Mouse (Mus musculus): ENCODE data around the gene Fam71f1. TPM values are rescaled to one million over a fixed set of nuclear protein-coding genes. Genes with fewer than 3 reads are reported as not detected.

Fam71f1 gene
- not detected in 2 replicates for polyA plus RNA-seq (2015; fragmentation: Nextera tagmentation; extraction: Ambion mirVana)

- ATAC-seq (ENCODE audit: insufficient read depth) = no peak
- no peaks in the 10 kb centered on the region for H3K4me1 ChIP-seq (replicated peaks)
- 34% methylated on average over 5 of the region's 5 CpGs for WGBS (ENCODE audit: insufficient replicate concordance)
- no peak within 1 kb of the TSS for H3K27ac ChIP-seq (replicated peaks)
- H3K27me3 ChIP-seq = no peaks in the 10 kb centered on the region
- H3K4me3 ChIP-seq (replicated peaks) = no peak within 1 kb of the TSS
- no peak within 1 kb of the TSS for H3K9ac ChIP-seq
- no peaks in the 10 kb centered on the region for H3K36me3 ChIP-seq (replicated peaks)
- H3K4me2 ChIP-seq = no peak within 1 kb of the TSS
- no peaks in the 10 kb centered on the region for H3K9me3 ChIP-seq (replicated peaks)
These were observed at the start of gene Fam71f1 for GRCm38 (mm10) chr6:29318879-29319278. Fam71f1 (plus strand) TSS chr6:29319140.

GRCm38 (mm10) chr6:29270961-29271360, 48.0 kb upstream of the Fam71f1 start:
- ATAC-seq (ENCODE audit: insufficient read depth) = 0 out of 2 replicates have a peak, but pooled peaks have one; percentile 4
- 2% methylated on average over 8 of the region's 8 CpGs for WGBS (ENCODE audit: insufficient replicate concordance)

GRCm38 (mm10) chr6:29272312-29273072, 46.4 kb upstream of the Fam71f1 start, which contains the start of gene Hilpda:
Hilpda (plus strand) TSS chr6:29272488.
- WGBS (ENCODE audit: insufficient replicate concordance) = under 1% methylated on average over 46 of the region's 46 CpGs
- Histone ChIP-seq H3K9ac (peak within 1 kb of the TSS; percentile 73), H3K9me3 (replicated peaks) (no peaks in the 10 kb centered on the region), H3K27ac (replicated peaks) (peak within 1 kb of the TSS; percentile 80), H3K36me3 (replicated peaks) (peaks cover 13% of the 10 kb centered on the region; the same call in 1 of the 2 replicates), H3K4me1 (replicated peaks) (peaks cover 21% of the 10 kb centered on the region), H3K27me3 (peaks cover 12% of the 10 kb centered on the region), H3K4me3 (replicated peaks) (peak within 1 kb of the TSS; percentile 71), H3K4me2 (peak within 1 kb of the TSS; percentile 89)
- ATAC-seq (ENCODE audit: insufficient read depth) = peak; percentile 89

More at GRCm38 (mm10) chr6:29270961-29271360, 48.0 kb upstream of the Fam71f1 start:
- Histone ChIP-seq H3K4me3 (replicated peaks) (no peak overlapping the region), H3K9ac (no peak overlapping the region), H3K9me3 (replicated peaks) (no peaks in the 10 kb centered on the region), H3K4me2 (peak overlapping the region; percentile 42), H3K36me3 (replicated peaks) (peaks cover 13% of the 10 kb centered on the region; the same call in 1 of the 2 replicates), H3K4me1 (replicated peaks) (peaks cover 21% of the 10 kb centered on the region), H3K27ac (replicated peaks) (peak overlapping the region; percentile 68), H3K27me3 (peaks cover 12% of the 10 kb centered on the region)

GRCm38 (mm10) chr6:29276746-29277145, 42.2 kb upstream of the Fam71f1 start:
- H3K27ac ChIP-seq (replicated peaks) = no peak overlapping the region
- 76% methylated on average over 5 of the region's 5 CpGs for WGBS (ENCODE audit: insufficient replicate concordance)
- H3K27me3 ChIP-seq = no peaks in the 10 kb centered on the region
- no peak overlapping the region for H3K4me2 ChIP-seq
- no peak for ATAC-seq (ENCODE audit: insufficient read depth)
- peaks cover 23% of the 10 kb centered on the region for H3K4me1 ChIP-seq (replicated peaks)
- no peaks in the 10 kb centered on the region for H3K9me3 ChIP-seq (replicated peaks)
- H3K4me3 ChIP-seq (replicated peaks) = no peak overlapping the region
- peaks cover 13% of the 10 kb centered on the region; the same call in 1 of the 2 replicates for H3K36me3 ChIP-seq (replicated peaks)
- no peak overlapping the region for H3K9ac ChIP-seq

- Histone ChIP-seq H3K27me3 (no peaks in the 10 kb centered on the region), H3K4me3 (replicated peaks) (no peak overlapping the region), H3K9me3 (replicated peaks) (no peaks in the 10 kb centered on the region), H3K4me1 (replicated peaks) (peaks cover 9% of the 10 kb centered on the region), H3K36me3 (replicated peaks) (peaks cover 13% of the 10 kb centered on the region; the same call in 1 of the 2 replicates), H3K4me2 (no peak overlapping the region), H3K9ac (no peak overlapping the region), H3K27ac (replicated peaks) (no peak overlapping the region)
- ATAC-seq (ENCODE audit: insufficient read depth) = peak; percentile 52
- WGBS (ENCODE audit: insufficient replicate concordance) = 22% methylated on average over 8 of the region's 8 CpGs
These were observed 40.2 kb upstream of the Fam71f1 start for GRCm38 (mm10) chr6:29278513-29279267.

- peaks cover 13% of the 10 kb centered on the region; the same call in 1 of the 2 replicates for H3K36me3 ChIP-seq (replicated peaks)
- no peaks in the 10 kb centered on the region for H3K9me3 ChIP-seq (replicated peaks)
- H3K9ac ChIP-seq = no peak within 1 kb of the TSS
- ATAC-seq (ENCODE audit: insufficient read depth) = no peak
- no peak within 1 kb of the TSS for H3K27ac ChIP-seq (replicated peaks)
- no peak within 1 kb of the TSS for H3K4me3 ChIP-seq (replicated peaks)
- no peak within 1 kb of the TSS for H3K4me2 ChIP-seq
- H3K4me1 ChIP-seq (replicated peaks) = peaks cover 6% of the 10 kb centered on the region; the same call in 1 of the 2 replicates
- H3K27me3 ChIP-seq = no peaks in the 10 kb centered on the region
- 73% methylated on average over 8 of the region's 8 CpGs for WGBS (ENCODE audit: insufficient replicate concordance)
These were observed 39.6 kb upstream of the Fam71f1 start, which contains the start of gene Fam71f2 for GRCm38 (mm10) chr6:29279293-29279692. Fam71f2 (plus strand) TSS chr6:29279593.

GRCm38 (mm10) chr6:29280671-29281070, 38.3 kb upstream of the Fam71f1 start:
- no peaks in the 10 kb centered on the region for H3K27me3 ChIP-seq
- H3K9ac ChIP-seq = no peak overlapping the region
- H3K4me3 ChIP-seq (replicated peaks) = no peak overlapping the region
- H3K27ac ChIP-seq (replicated peaks) = no peak overlapping the region
- H3K36me3 ChIP-seq (replicated peaks) = 0 out of 2 replicates have a peak, but pooled peaks cover 3% of the 10 kb centered on the region
- WGBS (ENCODE audit: insufficient replicate concordance) = 60% methylated on average over 7 of the region's 7 CpGs
- peaks cover 6% of the 10 kb centered on the region; the same call in 1 of the 2 replicates for H3K4me1 ChIP-seq (replicated peaks)
- no peak for ATAC-seq (ENCODE audit: insufficient read depth)
- no peaks in the 10 kb centered on the region for H3K9me3 ChIP-seq (replicated peaks)
- no peak overlapping the region for H3K4me2 ChIP-seq

GRCm38 (mm10) chr6:29286870-29287269, 32.1 kb upstream of the Fam71f1 start:
- 34% methylated on average over 7 of the region's 7 CpGs for WGBS (ENCODE audit: insufficient replicate concordance)
- Histone ChIP-seq H3K4me3 (replicated peaks) (no peak overlapping the region), H3K36me3 (replicated peaks) (no peaks in the 10 kb centered on the region), H3K4me1 (replicated peaks) (no peaks in the 10 kb centered on the region), H3K4me2 (no peak overlapping the region), H3K9me3 (replicated peaks) (no peaks in the 10 kb centered on the region), H3K27me3 (no peaks in the 10 kb centered on the region), H3K9ac (no peak overlapping the region), H3K27ac (replicated peaks) (no peak overlapping the region)
- no peak for ATAC-seq (ENCODE audit: insufficient read depth)

- 53% methylated on average over 6 of the region's 6 CpGs for WGBS (ENCODE audit: insufficient replicate concordance)
- no peak for ATAC-seq (ENCODE audit: insufficient read depth)
- Histone ChIP-seq H3K4me1 (replicated peaks) (no peaks in the 10 kb centered on the region), H3K4me2 (no peak overlapping the region), H3K4me3 (replicated peaks) (no peak overlapping the region), H3K27ac (replicated peaks) (no peak overlapping the region), H3K27me3 (no peaks in the 10 kb centered on the region), H3K9me3 (replicated peaks) (no peaks in the 10 kb centered on the region), H3K9ac (no peak overlapping the region), H3K36me3 (replicated peaks) (no peaks in the 10 kb centered on the region)
These were observed 31.5 kb upstream of the Fam71f1 start for GRCm38 (mm10) chr6:29287481-29287880.

GRCm38 (mm10) chr6:29287944-29288343, 31.0 kb upstream of the Fam71f1 start:
- no peak for ATAC-seq (ENCODE audit: insufficient read depth)

GRCm38 (mm10) chr6:29288651-29289050, 30.3 kb upstream of the Fam71f1 start:
- H3K36me3 ChIP-seq (replicated peaks) = no peaks in the 10 kb centered on the region
- ATAC-seq (ENCODE audit: insufficient read depth) = no peak
- 53% methylated on average over 6 of the region's 6 CpGs for WGBS (ENCODE audit: insufficient replicate concordance)
- no peak overlapping the region for H3K27ac ChIP-seq (replicated peaks)
- H3K27me3 ChIP-seq = no peaks in the 10 kb centered on the region
- no peak overlapping the region for H3K4me3 ChIP-seq (replicated peaks)
- no peak overlapping the region for H3K9ac ChIP-seq
- H3K4me2 ChIP-seq = no peak overlapping the region
- H3K9me3 ChIP-seq (replicated peaks) = no peaks in the 10 kb centered on the region
- H3K4me1 ChIP-seq (replicated peaks) = no peaks in the 10 kb centered on the region

More at GRCm38 (mm10) chr6:29287944-29288343, 31.0 kb upstream of the Fam71f1 start:
- Histone ChIP-seq H3K9ac (no peak overlapping the region), H3K27me3 (no peaks in the 10 kb centered on the region), H3K27ac (replicated peaks) (no peak overlapping the region), H3K4me2 (no peak overlapping the region), H3K36me3 (replicated peaks) (no peaks in the 10 kb centered on the region), H3K4me3 (replicated peaks) (no peak overlapping the region), H3K9me3 (replicated peaks) (no peaks in the 10 kb centered on the region), H3K4me1 (replicated peaks) (no peaks in the 10 kb centered on the region)
- WGBS (ENCODE audit: insufficient replicate concordance) = 58% methylated on average over 5 of the region's 5 CpGs
